Mouse (Mus musculus): ENCODE results near the gene Vti1a.

GRCm38 (mm10) chr19:55667787-55668186 lies 351.7 kb downstream of the Vti1a start:
- TF ChIP-seq CTCF (IDR thresholded peaks at IDR 0.05; ENCODE audit: low read depth) (no peak), EP300 (IDR thresholded peaks at IDR 0.05; ENCODE audit: low read depth) (no peak)
